Mouse (Mus musculus) kidney, adult 2 months (tissue): ENCODE results near the gene Cebpzos. TPM values are rescaled to one million over a fixed set of nuclear protein-coding genes. Genes with fewer than 3 reads are reported as not detected.

Experiments used
- DNase-seq: peaks from one replicate; pipeline ENCODE4 v3.0.0; 2021
- H3K27ac ChIP-seq: fragments of 200-500 bp; 2 replicates; pipeline ENCODE4 v1.5.1; 2012; ENCODE audit warnings: low read depth, low read length, control low read depth, inconsistent platforms; ENCODE audit not compliant: insufficient read depth
- H3K27me3 ChIP-seq: fragments of 200-500 bp; replicated peaks from 2 replicates; pipeline ENCODE4 v1.6.1; 2012; ENCODE audit warnings: mild to moderate bottlenecking, moderate library complexity, low read length, inconsistent platforms; ENCODE audit not compliant: control insufficient read depth, insufficient read depth
- H3K36me3 ChIP-seq: fragments of 200-500 bp; 2 replicates; pipeline ENCODE4 v1.6.1; 2012; ENCODE audit warnings: mild to moderate bottlenecking, moderate library complexity, low read length, inconsistent platforms; ENCODE audit not compliant: control insufficient read depth, insufficient read depth
- H3K4me1 ChIP-seq: fragments of 200-500 bp; 2 replicates; pipeline ENCODE4 v1.6.1; 2011; ENCODE audit warnings: low read length; ENCODE audit not compliant: control insufficient read depth, insufficient read depth
- H3K4me3 ChIP-seq: fragments of 200-500 bp; 2 replicates; pipeline ENCODE4 v1.5.1; 2011; ENCODE audit warnings: mild to moderate bottlenecking, low read depth, low read length, control low read depth; ENCODE audit not compliant: insufficient read depth
- CTCF ChIP-seq: fragments of 200-500 bp; conservative IDR thresholded peaks from 2 replicates; pipeline ENCODE4 v1.5.1; 2011; ENCODE audit warnings: low read depth, mild to moderate bottlenecking, control low read depth, low read length, moderate library complexity, mixed read lengths; ENCODE audit not compliant: insufficient read depth, insufficient read length
- POLR2A ChIP-seq: fragments of 200-500 bp; IDR thresholded peaks from one replicate; pipeline ENCODE4 v1.6.1; 2011; ENCODE audit warnings: low read depth, low read length, control low read depth
- WGBS: fragments of 180-500 bp; shearing (Covaris S2); methylation state at CpG from one replicate; pipeline ENCODE4 v1.1.7; 2018; 5-methylcytosine and 5-hydroxymethylcytosine counted together
- polyA plus RNA-seq: library from polyadenylated mRNA; depleted of rRNA; stranded (reverse); fragments of >200 nt; gene quantifications from 2 replicates; pipeline ENCODE4 v1.2.3, GENCODE M21; 2012

Gene Cebpzos
- polyA plus RNA-seq, 1 experiment: 26.7 TPM

GRCm38 (mm10) chr17:78889184-78889583 is 27.1 kb upstream of the Cebpzos start:
- WGBS: 50% methylated on average over 3 of the region's 3 CpGs

GRCm38 (mm10) chr17:78891020-78891419 is 25.3 kb upstream of the Cebpzos start:
- no peak overlapping the region for H3K27ac ChIP-seq
- H3K36me3 ChIP-seq: no peaks in the 10 kb centered on the region
- no peak overlapping the region for H3K4me3 ChIP-seq
- no peaks in the 10 kb centered on the region for H3K27me3 ChIP-seq
- WGBS: 81% methylated on average over 9 of the region's 9 CpGs
- no peaks in the 10 kb centered on the region for H3K4me1 ChIP-seq
- TF ChIP-seq CTCF: no peak
- TF ChIP-seq POLR2A: no peak
- DNase-seq: no peak

More at GRCm38 (mm10) chr17:78889184-78889583, 27.1 kb upstream of the Cebpzos start:
- no peak for TF ChIP-seq POLR2A
- TF ChIP-seq CTCF: no peak
- H3K27ac ChIP-seq: no peak overlapping the region
- H3K4me1 ChIP-seq: no peaks in the 10 kb centered on the region
- DNase-seq: no peak
- no peak overlapping the region for H3K4me3 ChIP-seq
- no peaks in the 10 kb centered on the region for H3K36me3 ChIP-seq
- no peaks in the 10 kb centered on the region for H3K27me3 ChIP-seq

- WGBS: 76% methylated on average over 7 of the region's 7 CpGs
- TF ChIP-seq POLR2A (no peak), CTCF (no peak)
- H3K4me3 ChIP-seq: no peak overlapping the region
- H3K27ac ChIP-seq: no peak overlapping the region
- no peaks in the 10 kb centered on the region for H3K27me3 ChIP-seq
- no peaks in the 10 kb centered on the region for H3K4me1 ChIP-seq
- DNase-seq: no peak
- H3K36me3 ChIP-seq: no peaks in the 10 kb centered on the region
These were observed 21.3 kb upstream of the Cebpzos start for GRCm38 (mm10) chr17:78894991-78895390.

- H3K36me3 ChIP-seq: no peaks in the 10 kb centered on the region
- DNase-seq: peak; percentile 70
- 7% methylated on average over 8 of the region's 8 CpGs for WGBS
- no peak overlapping the region for H3K27ac ChIP-seq
- H3K27me3 ChIP-seq: no peaks in the 10 kb centered on the region
- no peaks in the 10 kb centered on the region for H3K4me1 ChIP-seq
- H3K4me3 ChIP-seq: peak overlapping the region; percentile 35
- TF ChIP-seq CTCF: peak; percentile 64
- no peak for TF ChIP-seq POLR2A
These were observed 20.9 kb upstream of the Cebpzos start for GRCm38 (mm10) chr17:78895394-78895793.

- TF ChIP-seq CTCF (no peak), POLR2A (no peak)
- Histone ChIP-seq H3K4me1 (no peaks in the 10 kb centered on the region), H3K27me3 (no peaks in the 10 kb centered on the region; the same call in 1 of the 2 replicates), H3K4me3 (no peak overlapping the region), H3K36me3 (no peaks in the 10 kb centered on the region), H3K27ac (no peak overlapping the region)
- DNase-seq: no peak
- 63% methylated on average over 2 of the region's 2 CpGs for WGBS
These were observed 13.1 kb upstream of the Cebpzos start for GRCm38 (mm10) chr17:78903158-78903557.

- no peak for DNase-seq
- H3K4me3 ChIP-seq: no peak within 1 kb of the TSS
- H3K27ac ChIP-seq: no peak within 1 kb of the TSS
- no peaks in the 10 kb centered on the region; the same call in 1 of the 2 replicates for H3K27me3 ChIP-seq
- H3K36me3 ChIP-seq: no peaks in the 10 kb centered on the region
- WGBS: 81% methylated on average over 5 of the region's 5 CpGs
- TF ChIP-seq CTCF (no peak), POLR2A (no peak)
- no peaks in the 10 kb centered on the region for H3K4me1 ChIP-seq
These were observed 9.4 kb upstream of the Cebpzos start, which contains the start of gene Sult6b1 for GRCm38 (mm10) chr17:78906892-78907291. Sult6b1 (minus strand) TSS chr17:78906992.

- DNase-seq: no peak
- Histone ChIP-seq H3K4me1 (no peaks in the 10 kb centered on the region), H3K27me3 (no peaks in the 10 kb centered on the region; the same call in 1 of the 2 replicates), H3K27ac (no peak overlapping the region), H3K36me3 (no peaks in the 10 kb centered on the region), H3K4me3 (no peak overlapping the region)
- TF ChIP-seq CTCF (no peak), POLR2A (no peak)
- 61% methylated on average over 2 of the region's 2 CpGs for WGBS
These were observed 6.9 kb upstream of the Cebpzos start for GRCm38 (mm10) chr17:78909374-78909773.
